Mouse (Mus musculus): ENCODE results near the gene Ngfr. TPM values are rescaled to one million over a fixed set of nuclear protein-coding genes. Genes with fewer than 3 reads are reported as not detected.

Ngfr gene
- polyA plus RNA-seq, 1 experiment: 6.5 TPM

- 43% methylated on average over 10 of the region's 10 CpGs for WGBS
- no peak for TF ChIP-seq CTCF (IDR thresholded peaks at IDR 0.05; ENCODE audit: extremely low read depth, insufficient read length, insufficient replicate concordance, low read depth, low read length)
- TF ChIP-seq POLR2A (IDR thresholded peaks at IDR 0.05; ENCODE audit: low read depth, low read length): no peak
- Histone ChIP-seq H3K4me3 (ENCODE audit: low read depth, low read length) (no peak overlapping the region), H3K4me1 (ENCODE audit: control insufficient read depth, insufficient read depth, insufficient read length, low read length) (no peaks in the 10 kb centered on the region), H3K27me3 (ENCODE audit: control insufficient read depth, insufficient read depth, low read length) (peaks cover 10% of the 10 kb centered on the region), H3K36me3 (ENCODE audit: control insufficient read depth, insufficient read depth, low read length) (no peaks in the 10 kb centered on the region), H3K27ac (ENCODE audit: insufficient read depth, low read depth, low read length) (no peak overlapping the region)
Observed at GRCm38 (mm10) chr11:95595438-95596149, 8.1 kb upstream of the Ngfr start.

DNA sequence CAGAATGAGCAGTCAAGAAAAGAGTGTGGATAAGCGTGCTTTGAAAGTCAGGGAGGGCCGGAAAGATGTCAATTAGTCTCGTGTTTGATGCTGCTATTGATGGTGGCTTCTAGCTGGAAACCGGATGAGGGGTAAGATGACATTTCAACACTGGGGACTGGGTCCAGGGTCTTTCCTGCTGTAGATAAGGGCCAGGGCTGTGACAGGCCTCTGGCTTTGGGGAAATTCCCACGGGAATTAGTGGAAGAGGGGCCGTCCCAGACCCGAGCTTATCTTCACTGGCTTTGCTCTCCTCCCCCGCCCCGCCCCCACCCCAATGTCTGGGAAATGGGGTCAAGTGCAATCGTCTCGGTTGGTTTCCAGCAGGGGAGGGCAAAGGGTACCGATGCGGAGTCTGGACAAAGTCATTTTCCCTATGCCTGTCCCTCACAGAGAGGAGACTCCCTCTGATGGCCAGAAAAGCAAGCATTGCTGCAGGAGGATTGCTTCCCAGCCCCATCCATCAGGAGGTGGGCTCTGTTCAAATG is 7.2 kb upstream of the Ngfr start:
- Histone ChIP-seq H3K36me3 (ENCODE audit: control insufficient read depth, insufficient read depth, low read length) (no peaks in the 10 kb centered on the region), H3K4me1 (ENCODE audit: control insufficient read depth, insufficient read depth, insufficient read length, low read length) (no peaks in the 10 kb centered on the region), H3K27me3 (ENCODE audit: control insufficient read depth, insufficient read depth, low read length) (peaks cover 6% of the 10 kb centered on the region), H3K27ac (ENCODE audit: insufficient read depth, low read depth, low read length) (no peak overlapping the region), H3K4me3 (ENCODE audit: low read depth, low read length) (no peak overlapping the region)
- TF ChIP-seq POLR2A (IDR thresholded peaks at IDR 0.05; ENCODE audit: low read depth, low read length) (no peak), CTCF (IDR thresholded peaks at IDR 0.05; ENCODE audit: extremely low read depth, insufficient read length, insufficient replicate concordance, low read depth, low read length) (no peak)
- 31% methylated on average over 13 of the region's 13 CpGs for WGBS

- 60% methylated on average over 5 of the region's 5 CpGs for WGBS
- H3K27me3 ChIP-seq (ENCODE audit: control insufficient read depth, insufficient read depth, low read length): peaks cover 3% of the 10 kb centered on the region
- no peaks in the 10 kb centered on the region for H3K36me3 ChIP-seq (ENCODE audit: control insufficient read depth, insufficient read depth, low read length)
- H3K27ac ChIP-seq (ENCODE audit: insufficient read depth, low read depth, low read length): no peak overlapping the region
- no peak overlapping the region for H3K4me3 ChIP-seq (ENCODE audit: low read depth, low read length)
- no peaks in the 10 kb centered on the region for H3K4me1 ChIP-seq (ENCODE audit: control insufficient read depth, insufficient read depth, insufficient read length, low read length)
- TF ChIP-seq CTCF (IDR thresholded peaks at IDR 0.05; ENCODE audit: extremely low read depth, insufficient read length, insufficient replicate concordance, low read depth, low read length): no peak
Observed at GRCm38 (mm10) chr11:95593501-95593900, 6.0 kb upstream of the Ngfr start.

GRCm38 (mm10) chr11:95592691-95593090 is 5.2 kb upstream of the Ngfr start:
- no peaks in the 10 kb centered on the region; the same call in 1 of the 2 replicates for H3K4me1 ChIP-seq (ENCODE audit: control insufficient read depth, insufficient read depth, insufficient read length, low read length)
- H3K4me3 ChIP-seq (ENCODE audit: low read depth, low read length): no peak overlapping the region
- WGBS: 25% methylated on average over 1 of the region's 1 CpGs
- H3K36me3 ChIP-seq (ENCODE audit: control insufficient read depth, insufficient read depth, low read length): no peaks in the 10 kb centered on the region
- TF ChIP-seq POLR2A (IDR thresholded peaks at IDR 0.05; ENCODE audit: low read depth, low read length) (no peak), CTCF (IDR thresholded peaks at IDR 0.05; ENCODE audit: extremely low read depth, insufficient read length, insufficient replicate concordance, low read depth, low read length) (no peak)
- H3K27me3 ChIP-seq (ENCODE audit: control insufficient read depth, insufficient read depth, low read length): peaks cover 5% of the 10 kb centered on the region
- no peak overlapping the region for H3K27ac ChIP-seq (ENCODE audit: insufficient read depth, low read depth, low read length)

DNA sequence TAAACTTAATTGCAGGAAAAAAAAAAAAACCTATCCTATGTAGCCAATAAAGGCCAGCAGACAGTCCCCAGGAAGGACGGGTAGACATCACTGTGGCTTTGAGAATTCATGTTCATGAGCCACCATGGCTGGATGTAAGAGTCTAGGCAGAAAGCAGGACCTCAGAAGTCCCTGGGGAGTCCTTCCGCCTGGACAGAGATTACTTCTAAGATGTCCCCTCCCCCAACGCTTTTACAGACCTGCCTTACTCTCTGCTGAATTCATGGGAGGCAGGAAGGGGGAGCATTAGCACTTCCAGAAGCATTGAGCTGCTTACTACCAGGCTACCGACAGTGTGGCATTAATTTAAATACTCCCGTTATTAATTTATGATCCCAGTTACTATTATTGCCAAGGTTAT is 1.7 kb upstream of the Ngfr start:
- Histone ChIP-seq H3K27ac (ENCODE audit: insufficient read depth, low read depth, low read length) (no peak overlapping the region), H3K27me3 (ENCODE audit: control insufficient read depth, insufficient read depth, low read length) (peaks cover 38% of the 10 kb centered on the region), H3K4me3 (ENCODE audit: low read depth, low read length) (no peak overlapping the region), H3K4me1 (ENCODE audit: control insufficient read depth, insufficient read depth, insufficient read length, low read length) (peaks cover 14% of the 10 kb centered on the region), H3K36me3 (ENCODE audit: control insufficient read depth, insufficient read depth, low read length) (no peaks in the 10 kb centered on the region)
- TF ChIP-seq CTCF (IDR thresholded peaks at IDR 0.05; ENCODE audit: extremely low read depth, insufficient read length, insufficient replicate concordance, low read depth, low read length): no peak
- TF ChIP-seq POLR2A (IDR thresholded peaks at IDR 0.05; ENCODE audit: low read depth, low read length): no peak
- whole genome bisulfite sequencing: 47% methylated on average over 5 of the region's 5 CpGs

GRCm38 (mm10) chr11:95586751-95587422 is 648 bp downstream of the Ngfr start:
- 2% methylated on average over 27 of the region's 27 CpGs for WGBS
- Histone ChIP-seq H3K4me3 (ENCODE audit: low read depth, low read length) (peak overlapping the region; percentile 56), H3K27ac (ENCODE audit: insufficient read depth, low read depth, low read length) (no peak overlapping the region), H3K36me3 (ENCODE audit: control insufficient read depth, insufficient read depth, low read length) (no peaks in the 10 kb centered on the region), H3K4me1 (ENCODE audit: control insufficient read depth, insufficient read depth, insufficient read length, low read length) (peaks cover 14% of the 10 kb centered on the region), H3K27me3 (ENCODE audit: control insufficient read depth, insufficient read depth, low read length) (peaks cover 54% of the 10 kb centered on the region)
- TF ChIP-seq CTCF (IDR thresholded peaks at IDR 0.05; ENCODE audit: extremely low read depth, insufficient read length, insufficient replicate concordance, low read depth, low read length): no peak
- TF ChIP-seq POLR2A (IDR thresholded peaks at IDR 0.05; ENCODE audit: low read depth, low read length): no peak

GRCm38 (mm10) chr11:95586184-95586583 is 1.4 kb downstream of the Ngfr start:
- Histone ChIP-seq H3K27me3 (ENCODE audit: control insufficient read depth, insufficient read depth, low read length) (peaks cover 60% of the 10 kb centered on the region), H3K4me3 (ENCODE audit: low read depth, low read length) (peak overlapping the region; percentile 56), H3K36me3 (ENCODE audit: control insufficient read depth, insufficient read depth, low read length) (no peaks in the 10 kb centered on the region), H3K4me1 (ENCODE audit: control insufficient read depth, insufficient read depth, insufficient read length, low read length) (peaks cover 14% of the 10 kb centered on the region), H3K27ac (ENCODE audit: insufficient read depth, low read depth, low read length) (no peak overlapping the region)
- peak; percentile 80 for TF ChIP-seq CTCF (IDR thresholded peaks at IDR 0.05; ENCODE audit: extremely low read depth, insufficient read length, insufficient replicate concordance, low read depth, low read length)
- TF ChIP-seq POLR2A (IDR thresholded peaks at IDR 0.05; ENCODE audit: low read depth, low read length): no peak
- under 1% methylated on average over 25 of the region's 25 CpGs for WGBS
